Mouse (Mus musculus) megakaryocyte, embryonic 14.5 days (primary cell): ENCODE measurements at regions not wholly inside any gene's neighbourhood (a gene's known extent, or its start where the extent isn't known, plus 50 kb on each side); places are given as distances from the start of the nearest gene placed in this dataset.

Experiments used
- H3K27me3 ChIP-seq: replicated peaks from 2 replicates; pipeline ENCODE3; 2012; ENCODE audit warnings: inconsistent platforms
- H3K36me3 ChIP-seq: replicated peaks from 2 replicates; pipeline ENCODE3; 2012; ENCODE audit warnings: low read length, inconsistent platforms, mixed read lengths
- H3K4me1 ChIP-seq: 2 replicates; pipeline ENCODE4 v1.6.1; 2012; ENCODE audit warnings: inconsistent platforms
- H3K4me3 ChIP-seq: replicated peaks from 2 replicates; pipeline ENCODE3; 2012; ENCODE audit warnings: moderate library complexity, mild to moderate bottlenecking, inconsistent platforms
- H3K9me3 ChIP-seq: 2 replicates; pipeline ENCODE4 v1.6.1; 2012; ENCODE audit warnings: inconsistent platforms
- FLI1 ChIP-seq: IDR thresholded peaks from 2 replicates; pipeline ENCODE4 v1.6.1; 2012; ENCODE audit warnings: low read length, inconsistent platforms, mixed read lengths
- GATA1 ChIP-seq: IDR thresholded peaks from 3 replicates; pipeline ENCODE4 v1.6.1; 2012; ENCODE audit warnings: mixed read lengths, low read length, inconsistent platforms, borderline replicate concordance

- Histone ChIP-seq H3K9me3 (peaks cover 5% of the 10 kb centered on the region), H3K36me3 (no peaks in the 10 kb centered on the region), H3K27me3 (no peaks in the 10 kb centered on the region), H3K4me1 (no peaks in the 10 kb centered on the region), H3K4me3 (no peak overlapping the region)
- TF ChIP-seq GATA1 (no peak), FLI1 (no peak)
Observed at GRCm38 (mm10) chr13:47557196-47557974, 434.9 kb downstream of the Rnf144b start.

GRCm38 (mm10) chr13:47562836-47563235, 440.4 kb downstream of the Rnf144b start:
- Histone ChIP-seq H3K36me3 (no peaks in the 10 kb centered on the region), H3K9me3 (peaks cover 6% of the 10 kb centered on the region), H3K4me3 (no peak overlapping the region), H3K27me3 (no peaks in the 10 kb centered on the region), H3K4me1 (no peaks in the 10 kb centered on the region)
- TF ChIP-seq FLI1 (no peak), GATA1 (no peak)

GRCm38 (mm10) chr13:47576516-47576915, 454.1 kb downstream of the Rnf144b start:
- H3K36me3 ChIP-seq: no peaks in the 10 kb centered on the region
- peaks cover 3% of the 10 kb centered on the region; the same call in 1 of the 2 replicates for H3K9me3 ChIP-seq

GRCm38 (mm10) chr13:47580144-47580543, 457.7 kb downstream of the Rnf144b start:
- no peak for TF ChIP-seq FLI1
- Histone ChIP-seq H3K27me3 (no peaks in the 10 kb centered on the region), H3K9me3 (peaks cover 3% of the 10 kb centered on the region; the same call in 1 of the 2 replicates)

More at GRCm38 (mm10) chr13:47576516-47576915, 454.1 kb downstream of the Rnf144b start:
- no peaks in the 10 kb centered on the region for H3K27me3 ChIP-seq
- no peak for TF ChIP-seq GATA1
- no peak for TF ChIP-seq FLI1
- H3K4me1 ChIP-seq: no peaks in the 10 kb centered on the region
- no peak overlapping the region for H3K4me3 ChIP-seq

GRCm38 (mm10) chr13:47585158-47585557, 462.7 kb downstream of the Rnf144b start:
- Histone ChIP-seq H3K9me3 (peaks cover 3% of the 10 kb centered on the region; the same call in 1 of the 2 replicates), H3K4me1 (no peaks in the 10 kb centered on the region), H3K4me3 (no peak overlapping the region), H3K27me3 (no peaks in the 10 kb centered on the region), H3K36me3 (no peaks in the 10 kb centered on the region)
- TF ChIP-seq GATA1 (no peak), FLI1 (no peak)

More at GRCm38 (mm10) chr13:47580144-47580543, 457.7 kb downstream of the Rnf144b start:
- Histone ChIP-seq H3K36me3 (no peaks in the 10 kb centered on the region), H3K4me3 (no peak overlapping the region), H3K4me1 (no peaks in the 10 kb centered on the region)

DNA sequence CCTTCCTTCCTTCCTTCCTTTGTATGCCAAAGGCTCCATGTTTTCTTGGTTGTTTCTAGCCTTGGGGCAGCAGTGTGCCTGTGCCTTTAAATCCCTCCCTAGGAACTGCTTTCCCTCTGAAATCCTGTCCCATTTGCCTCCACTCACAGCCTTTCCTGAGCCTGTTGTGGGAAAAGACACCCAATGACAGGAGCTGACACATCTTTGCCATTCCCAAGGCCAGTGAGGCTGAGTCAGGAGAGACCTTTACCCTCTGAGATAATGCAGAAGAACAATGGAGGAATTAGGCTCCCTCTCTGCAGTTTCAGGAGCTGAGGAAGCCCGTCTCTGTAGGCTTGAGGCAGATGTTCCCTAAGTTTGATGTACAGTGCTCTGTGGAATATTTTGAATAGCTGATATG, 480.2 kb downstream of the Rnf144b start:
- Histone ChIP-seq H3K4me3 (no peak overlapping the region), H3K9me3 (peaks cover 6% of the 10 kb centered on the region), H3K27me3 (no peaks in the 10 kb centered on the region), H3K4me1 (no peaks in the 10 kb centered on the region), H3K36me3 (no peaks in the 10 kb centered on the region)
- no peak for TF ChIP-seq GATA1
- TF ChIP-seq FLI1: no peak

GRCm38 (mm10) chr13:47611439-47611838, 489.0 kb downstream of the Rnf144b start:
- Histone ChIP-seq H3K27me3 (no peaks in the 10 kb centered on the region), H3K36me3 (no peaks in the 10 kb centered on the region), H3K9me3 (peaks cover 12% of the 10 kb centered on the region), H3K4me3 (no peak overlapping the region), H3K4me1 (no peaks in the 10 kb centered on the region)
- no peak for TF ChIP-seq FLI1
- TF ChIP-seq GATA1: no peak

DNA sequence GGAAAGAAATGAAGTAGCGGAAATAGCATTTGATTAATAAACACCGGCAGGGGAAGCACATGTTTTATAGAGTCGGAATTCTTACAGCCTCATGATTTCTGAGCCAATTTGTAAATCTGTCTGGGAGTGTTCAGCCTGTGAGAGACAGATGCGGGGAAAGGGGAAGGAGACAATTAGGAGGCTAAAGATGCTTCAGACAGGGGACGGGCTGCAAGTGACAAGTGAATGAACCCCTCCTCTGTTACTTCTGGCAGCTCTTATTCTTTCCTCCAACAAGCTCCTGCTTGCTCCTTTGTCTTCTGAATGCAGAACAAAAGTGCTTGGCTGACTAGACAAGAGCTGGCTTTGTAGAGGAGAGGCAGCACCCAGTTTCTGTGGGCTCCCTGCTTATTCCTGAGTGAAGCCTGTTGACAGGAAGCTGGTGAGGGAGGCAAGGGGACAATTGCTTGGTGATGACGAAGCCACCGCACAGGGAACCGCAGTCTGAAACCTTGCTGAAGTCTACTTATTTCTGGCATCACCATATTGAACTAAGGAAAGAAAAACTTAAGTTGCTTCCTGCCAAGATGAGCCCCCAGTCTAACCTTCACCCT, 514.2 kb downstream of the Rnf144b start:
- Histone ChIP-seq H3K4me3 (no peak overlapping the region), H3K27me3 (no peaks in the 10 kb centered on the region), H3K4me1 (no peaks in the 10 kb centered on the region), H3K9me3 (peaks cover 9% of the 10 kb centered on the region; the same call in 1 of the 2 replicates), H3K36me3 (no peaks in the 10 kb centered on the region)
- TF ChIP-seq FLI1 (no peak), GATA1 (no peak)

- no peak overlapping the region for H3K4me3 ChIP-seq
- H3K27me3 ChIP-seq: no peaks in the 10 kb centered on the region
- H3K36me3 ChIP-seq: no peaks in the 10 kb centered on the region
- TF ChIP-seq FLI1: no peak
- no peak for TF ChIP-seq GATA1
- peaks cover 9% of the 10 kb centered on the region for H3K9me3 ChIP-seq
- no peaks in the 10 kb centered on the region for H3K4me1 ChIP-seq
Observed at GRCm38 (mm10) chr13:47642341-47642740, 519.9 kb downstream of the Rnf144b start.

- H3K36me3 ChIP-seq: no peaks in the 10 kb centered on the region
- H3K4me3 ChIP-seq: no peak overlapping the region
- H3K9me3 ChIP-seq: peaks cover 17% of the 10 kb centered on the region
- H3K27me3 ChIP-seq: no peaks in the 10 kb centered on the region
- TF ChIP-seq GATA1: no peak
- TF ChIP-seq FLI1: no peak
- H3K4me1 ChIP-seq: no peaks in the 10 kb centered on the region
Observed at GRCm38 (mm10) chr13:47645081-47645480, 522.6 kb downstream of the Rnf144b start.
